Mouse (Mus musculus) cerebellum, adult 2 months (tissue): ENCODE results near the gene Pfkfb3.

Experiments
- CTCF ChIP-seq: fragments of 200-500 bp; IDR thresholded peaks from 2 replicates; pipeline ENCODE4 v1.5.1; 2011; ENCODE audit warnings: low read depth, mild to moderate bottlenecking, control low read depth, low read length, moderate library complexity, borderline replicate concordance; ENCODE audit not compliant: insufficient read depth
- POLR2A ChIP-seq: fragments of 200-500 bp; IDR thresholded peaks from 2 replicates; pipeline ENCODE4 v1.6.1; 2011; ENCODE audit warnings: low read length, control low read depth, borderline replicate concordance; ENCODE audit not compliant: insufficient read depth

GRCm38 (mm10) chr2:11566898-11567297 is 13.0 kb upstream of the Pfkfb3 start:
- TF ChIP-seq POLR2A, result no peak
- TF ChIP-seq CTCF, result no peak
